Mouse (Mus musculus): ENCODE results near the gene St6galnac1.

Gene St6galnac1

GRCm38 (mm10) chr11:116725031-116725948 lies 50.0 kb downstream of the St6galnac1 start:
- DNase-seq, result no peak

- DNase-seq, result no peak
Measured at GRCm38 (mm10) chr11:116723064-116723463, 52.2 kb downstream of the St6galnac1 start.

GRCm38 (mm10) chr11:116721548-116722271 lies 53.6 kb downstream of the St6galnac1 start:
- no peak for DNase-seq

- DNase-seq, result no peak
Measured at GRCm38 (mm10) chr11:116720319-116720865, 54.9 kb downstream of the St6galnac1 start.

Measured in kidney, adult 9 months (tissue).